Mouse (Mus musculus): ENCODE measurements around the gene Zfyve28.

- TF ChIP-seq GATA1 (IDR thresholded peaks at IDR 0.05; ENCODE audit: borderline replicate concordance, low read length), result no peak
- TF ChIP-seq FLI1 (IDR thresholded peaks at IDR 0.05; ENCODE audit: low read length), result no peak
These were observed 55.6 kb downstream of the Zfyve28 start for GRCm38 (mm10) chr5:34232481-34233220.
